Mouse (Mus musculus): ENCODE results near the gene Sptssa. TPM values are rescaled to one million over a fixed set of nuclear protein-coding genes. Genes with fewer than 3 reads are reported as not detected.
"Not testable (repeated sequence)": the region's sequence is repeated elsewhere in the genome, so short reads cannot be mapped to it uniquely, and the experiment has no call there.

The Sptssa gene
- total RNA-seq (2021) = 10 to 100 TPM; 44.5 to 50.9 TPM
- long read RNA-seq, transcript Sptssa-201 (2 exons, 1,346 nt) = major isoform, 128 of 130 reads
- long read RNA-seq, partial matches to known transcripts = 0 of 130 reads
- long read RNA-seq, other reads (novel, unspliced or antisense) = 2 of 130 reads

- peak; percentile 93 to 97 for DNase-seq (ENCODE audit: low spot score in 2 of 2)
Observed at GRCm38 (mm10) chr12:54656396-54657171, at the start of gene Sptssa. Gene Sptssa (minus strand): TSS chr12:54656573.

- DNase-seq (ENCODE audit: low spot score in 2 of 2) = no peak
Observed at GRCm38 (mm10) chr12:54699394-54699793, 43.0 kb upstream of the Sptssa start.

- no peak for DNase-seq (ENCODE audit: low spot score in 2 of 2)
Observed at GRCm38 (mm10) chr12:54697791-54698250, 41.4 kb upstream of the Sptssa start.

- peak in 1 of 2 experiments; percentile 44 for DNase-seq (ENCODE audit: low spot score in 2 of 2)
Observed at GRCm38 (mm10) chr12:54697003-54697597, 40.7 kb upstream of the Sptssa start.

- peak; percentile 92 to 94 for DNase-seq (ENCODE audit: low spot score in 2 of 2)
Observed at GRCm38 (mm10) chr12:54696242-54697002, 40.0 kb upstream of the Sptssa start.

GRCm38 (mm10) chr12:54695511-54696241 is 39.3 kb upstream of the Sptssa start, which contains the start of gene Eapp:
Gene Eapp (minus strand): TSS chr12:54695897.
- peak; percentile 94 to 96 for DNase-seq (ENCODE audit: low spot score in 2 of 2)

- no peak for DNase-seq (ENCODE audit: low spot score in 2 of 2)
Observed at GRCm38 (mm10) chr12:54694847-54695510, 38.6 kb upstream of the Sptssa start.

- no peak for DNase-seq (ENCODE audit: low spot score in 2 of 2)
Observed at GRCm38 (mm10) chr12:54689082-54689481, 32.7 kb upstream of the Sptssa start.

- DNase-seq (ENCODE audit: low spot score in 2 of 2) = no peak
Observed at GRCm38 (mm10) chr12:54683182-54683581, 26.8 kb upstream of the Sptssa start.

- DNase-seq (ENCODE audit: low spot score in 2 of 2) = no peak
Observed at GRCm38 (mm10) chr12:54676709-54677108, 20.3 kb upstream of the Sptssa start.

GRCm38 (mm10) chr12:54675396-54675795 is 19.0 kb upstream of the Sptssa start:
- no peak for DNase-seq (ENCODE audit: low spot score in 2 of 2)

- no peak for DNase-seq (ENCODE audit: low spot score in 2 of 2)
Observed at GRCm38 (mm10) chr12:54671262-54671661, 14.9 kb upstream of the Sptssa start.

- no peak for DNase-seq (ENCODE audit: low spot score in 2 of 2)
Observed at GRCm38 (mm10) chr12:54668141-54668540, 11.8 kb upstream of the Sptssa start.

- no peak for DNase-seq (ENCODE audit: low spot score in 2 of 2)
Observed at GRCm38 (mm10) chr12:54665526-54665925, 9.2 kb upstream of the Sptssa start.

GRCm38 (mm10) chr12:54661470-54661869 is 5.1 kb upstream of the Sptssa start:
- DNase-seq (ENCODE audit: low spot score in 2 of 2) = not testable (repeated sequence)

GRCm38 (mm10) chr12:54659901-54660300 is 3.5 kb upstream of the Sptssa start:
- DNase-seq (ENCODE audit: low spot score in 2 of 2) = no peak

GRCm38 (mm10) chr12:54658425-54659092 is 2.2 kb upstream of the Sptssa start:
- DNase-seq (ENCODE audit: low spot score in 2 of 2) = no peak

GRCm38 (mm10) chr12:54657951-54658350 is 1.6 kb upstream of the Sptssa start:
- DNase-seq (ENCODE audit: low spot score in 2 of 2) = no peak

GRCm38 (mm10) chr12:54657226-54657625 is 853 bp upstream of the Sptssa start:
- DNase-seq (ENCODE audit: low spot score in 2 of 2) = no peak

GRCm38 (mm10) chr12:54656039-54656395 is 356 bp downstream of the Sptssa start:
- DNase-seq (ENCODE audit: low spot score in 2 of 2) = no peak
